Mouse (Mus musculus): Measurements from ENCODE around the gene Spag8.

Spag8 gene

DNA sequence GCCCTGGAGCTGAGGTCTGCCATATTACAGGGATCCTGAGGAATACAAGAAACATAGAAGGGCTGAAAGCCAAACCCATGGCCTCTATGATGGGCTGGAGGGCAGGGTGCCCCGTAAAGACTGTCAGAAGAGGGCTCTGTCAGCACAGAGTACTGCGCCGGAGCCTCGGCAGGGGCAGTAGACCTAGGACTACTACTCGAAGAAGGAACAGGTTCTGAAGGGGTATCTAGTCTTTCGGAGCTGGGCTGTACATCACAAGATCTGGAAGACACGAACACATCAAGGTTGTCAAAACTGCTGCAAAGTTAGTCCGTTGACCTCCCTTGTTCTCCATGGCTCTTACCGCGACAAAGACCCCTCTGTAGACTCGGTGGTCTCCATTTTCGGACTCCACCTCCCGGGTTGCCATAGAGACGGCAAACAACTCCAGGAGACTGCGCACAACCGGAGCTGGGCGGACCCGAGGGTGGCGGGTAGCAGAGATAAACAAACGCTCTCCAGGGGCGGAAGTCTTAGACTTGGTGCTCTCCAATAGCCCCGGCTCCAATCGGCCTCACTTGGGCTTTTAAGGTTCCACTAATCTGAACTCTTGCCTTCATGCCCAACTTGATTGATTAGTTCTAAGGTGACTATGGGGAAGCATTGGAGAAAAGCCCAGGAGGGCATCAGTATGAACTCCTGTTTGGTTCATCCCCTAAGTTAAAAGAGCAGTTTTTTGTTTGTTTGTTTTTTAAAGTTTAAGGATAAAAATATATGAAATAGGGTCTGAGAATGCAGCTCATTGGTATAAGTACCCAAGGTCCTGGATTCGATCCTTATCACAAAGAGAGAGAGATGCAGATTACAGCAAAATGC lies at the start of gene Spag8:
Gene Spag8, minus strand, starts transcription at position 434 of the 855 bp plus-strand sequence.
- no peak for DNase-seq (ENCODE audit: low spot score)

DNA sequence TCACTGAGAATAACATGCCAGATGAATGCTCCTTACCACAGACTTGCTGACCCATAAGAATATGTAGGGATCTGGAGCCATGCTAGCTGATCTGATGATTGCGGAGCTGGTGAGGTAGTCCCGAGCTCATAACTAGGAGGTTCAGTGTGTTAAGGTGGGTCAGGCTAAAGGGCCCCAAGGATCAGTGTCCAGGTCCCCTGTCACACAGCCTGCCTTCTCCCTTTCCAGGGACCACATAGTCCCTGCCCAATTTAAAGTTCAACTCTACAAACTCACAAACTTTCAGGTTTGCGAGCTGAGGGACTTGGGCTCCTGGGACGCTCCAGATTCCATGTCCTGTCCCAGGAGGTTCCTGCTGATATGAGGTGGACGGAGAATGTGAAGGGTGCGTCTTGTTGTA lies 47.3 kb upstream of the Spag8 start, which contains the start of gene Olfr70:
Gene Olfr70, minus strand, starts transcription at position 101 of the 400 bp plus-strand sequence.
- DNase-seq (ENCODE audit: low spot score), result no peak

- no peak for DNase-seq (ENCODE audit: low spot score)
These were observed 43.2 kb upstream of the Spag8 start for GRCm38 (mm10) chr4:43696561-43696960.

GRCm38 (mm10) chr4:43695249-43695671 lies 41.9 kb upstream of the Spag8 start:
- DNase-seq (ENCODE audit: low spot score), result no peak

- no peak for DNase-seq (ENCODE audit: low spot score)
These were observed 41.2 kb upstream of the Spag8 start for GRCm38 (mm10) chr4:43694439-43695248.

DNA sequence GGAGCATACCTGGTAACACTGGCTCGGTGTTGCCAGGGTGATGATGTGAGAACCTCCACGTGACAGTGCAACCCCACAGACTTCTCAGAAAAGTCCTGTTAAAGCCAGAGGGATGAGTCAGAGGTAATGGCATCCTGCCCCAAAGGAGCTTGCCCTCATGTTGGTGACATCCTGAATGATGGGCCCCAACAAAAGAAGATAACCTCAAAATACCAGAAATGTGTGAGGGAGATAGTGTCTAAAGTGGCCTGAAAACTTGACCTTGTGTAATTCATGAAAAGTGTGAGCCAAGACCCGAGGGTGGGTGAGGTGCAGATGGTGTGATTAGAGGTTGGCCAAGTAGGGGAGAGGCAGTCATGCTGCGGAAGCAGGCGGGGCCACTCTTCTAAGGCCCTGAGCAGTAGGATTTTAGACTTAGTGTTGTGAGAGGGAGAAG lies 40.4 kb upstream of the Spag8 start:
- DNase-seq (ENCODE audit: low spot score), result no peak

- no peak for DNase-seq (ENCODE audit: low spot score)
These were observed 37.6 kb upstream of the Spag8 start for GRCm38 (mm10) chr4:43691026-43691425.

DNA sequence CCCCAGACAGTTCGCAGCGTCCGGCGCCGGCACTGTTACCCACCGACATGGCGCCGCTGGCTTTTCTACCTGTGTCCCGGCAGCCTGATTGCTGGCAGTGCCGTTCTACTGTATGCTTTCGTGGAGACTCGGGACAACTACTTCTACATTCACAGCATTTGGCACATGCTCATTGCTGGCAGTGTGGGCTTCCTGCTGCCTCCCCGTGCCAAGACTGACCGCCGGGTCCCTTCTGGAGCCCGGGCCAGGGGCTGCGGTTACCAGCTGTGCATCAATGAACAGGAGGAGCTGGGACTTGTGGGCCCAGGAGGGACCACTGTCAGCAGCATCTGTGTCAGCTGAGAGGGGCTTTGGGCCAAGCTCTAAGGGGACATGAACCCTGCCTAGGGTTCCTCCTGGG lies 36.6 kb upstream of the Spag8 start:
- DNase-seq (ENCODE audit: low spot score), result no peak

GRCm38 (mm10) chr4:43679416-43680043 lies 26.1 kb upstream of the Spag8 start:
- DNase-seq (ENCODE audit: low spot score), result no peak

DNA sequence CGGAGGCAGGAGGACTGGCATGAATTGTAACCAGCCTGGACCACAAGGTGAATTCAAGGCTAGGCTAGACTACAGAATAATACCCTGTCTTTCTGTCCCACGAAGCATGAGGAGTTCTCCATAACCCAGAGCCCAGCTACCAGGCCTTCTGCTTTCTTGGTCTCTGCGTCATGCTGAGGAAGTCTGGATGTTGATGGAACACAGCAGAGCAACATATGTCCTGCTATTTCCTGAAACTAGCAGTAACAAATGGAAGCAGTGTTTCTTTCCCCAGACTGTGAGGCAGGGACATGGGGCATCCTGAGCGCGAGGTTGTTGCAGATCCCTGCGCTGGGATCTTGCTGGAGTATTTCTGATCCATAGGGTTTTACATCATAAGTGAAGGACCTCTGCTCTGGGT lies 25.1 kb upstream of the Spag8 start:
- no peak for DNase-seq (ENCODE audit: low spot score)

GRCm38 (mm10) chr4:43675608-43676007 lies 22.2 kb upstream of the Spag8 start:
- no peak for DNase-seq (ENCODE audit: low spot score)

- no peak for DNase-seq (ENCODE audit: low spot score)
These were observed 21.6 kb upstream of the Spag8 start for GRCm38 (mm10) chr4:43674974-43675373.

- DNase-seq (ENCODE audit: low spot score), result no peak
These were observed 20.3 kb upstream of the Spag8 start for GRCm38 (mm10) chr4:43673703-43674102.

DNA sequence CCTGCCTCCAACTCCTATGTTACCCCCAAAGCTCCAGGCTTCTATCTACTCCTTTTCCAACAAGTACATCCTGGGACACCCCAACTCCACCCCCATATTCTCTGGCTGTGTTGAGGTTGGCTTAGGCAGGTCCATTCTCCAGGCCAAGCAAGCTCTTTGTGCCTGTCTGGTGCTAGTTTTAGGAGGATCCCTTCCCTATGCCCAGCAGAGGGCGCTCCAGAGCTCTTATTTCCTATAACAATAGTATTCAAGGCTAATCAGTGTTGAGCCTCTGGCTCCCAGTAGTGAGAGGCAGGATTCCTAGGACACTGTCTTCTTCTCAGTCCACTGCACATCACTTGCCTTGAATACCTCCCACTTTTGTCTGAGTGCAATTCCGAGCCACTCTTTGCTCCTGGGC lies 18.7 kb upstream of the Spag8 start:
- DNase-seq (ENCODE audit: low spot score), result peak; percentile 87

DNA sequence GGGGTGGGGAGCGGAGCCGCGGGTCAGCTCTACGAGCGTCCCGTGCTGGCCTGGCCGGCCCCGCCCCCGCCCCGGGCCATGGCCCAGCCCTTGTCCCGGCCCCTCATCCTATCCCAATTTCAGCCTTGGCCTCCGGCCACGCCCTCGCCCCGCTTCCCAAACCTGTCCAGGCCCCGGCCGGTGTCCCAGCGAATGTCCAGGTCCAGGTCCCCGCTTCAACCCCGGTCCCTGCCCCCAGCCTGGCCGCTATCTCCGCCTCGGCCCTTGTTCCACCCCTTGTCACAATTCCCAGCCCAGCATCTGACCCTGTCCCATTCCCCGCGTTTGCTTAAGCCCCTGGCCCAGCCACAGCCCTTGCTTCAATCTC lies 16.0 kb upstream of the Spag8 start:
- DNase-seq (ENCODE audit: low spot score), result no peak

- DNase-seq (ENCODE audit: low spot score), result peak; percentile 73
These were observed 15.5 kb upstream of the Spag8 start, which contains the start of the genes Tmem8b and Fam221b for GRCm38 (mm10) chr4:43668782-43669427. Gene Tmem8b, plus strand, starts transcription at chr4:43668971. Gene Fam221b, minus strand, starts transcription at chr4:43669145.

DNA sequence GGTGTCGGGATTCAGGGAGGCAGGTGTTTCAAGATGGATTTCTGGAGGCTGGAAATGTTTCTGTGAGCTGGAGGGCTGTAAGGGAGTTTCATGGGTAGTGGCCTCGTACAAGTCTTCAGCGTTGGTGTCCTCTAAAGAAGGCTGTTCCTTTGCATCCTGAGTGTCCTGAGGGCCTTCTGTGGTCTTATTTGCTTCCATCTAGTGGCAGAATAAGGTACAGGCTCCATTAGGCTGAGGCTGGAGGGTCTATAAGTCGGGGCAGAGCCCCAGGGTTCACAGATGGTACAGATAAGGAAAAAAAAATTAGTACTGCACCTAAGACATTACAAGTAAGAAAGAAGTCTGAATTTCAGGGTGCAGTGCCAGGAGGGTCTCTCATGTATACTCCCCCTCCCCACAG lies 13.0 kb upstream of the Spag8 start:
- no peak for DNase-seq (ENCODE audit: low spot score)

GRCm38 (mm10) chr4:43657146-43657545 lies 3.8 kb upstream of the Spag8 start:
- DNase-seq (ENCODE audit: low spot score), result no peak

DNA sequence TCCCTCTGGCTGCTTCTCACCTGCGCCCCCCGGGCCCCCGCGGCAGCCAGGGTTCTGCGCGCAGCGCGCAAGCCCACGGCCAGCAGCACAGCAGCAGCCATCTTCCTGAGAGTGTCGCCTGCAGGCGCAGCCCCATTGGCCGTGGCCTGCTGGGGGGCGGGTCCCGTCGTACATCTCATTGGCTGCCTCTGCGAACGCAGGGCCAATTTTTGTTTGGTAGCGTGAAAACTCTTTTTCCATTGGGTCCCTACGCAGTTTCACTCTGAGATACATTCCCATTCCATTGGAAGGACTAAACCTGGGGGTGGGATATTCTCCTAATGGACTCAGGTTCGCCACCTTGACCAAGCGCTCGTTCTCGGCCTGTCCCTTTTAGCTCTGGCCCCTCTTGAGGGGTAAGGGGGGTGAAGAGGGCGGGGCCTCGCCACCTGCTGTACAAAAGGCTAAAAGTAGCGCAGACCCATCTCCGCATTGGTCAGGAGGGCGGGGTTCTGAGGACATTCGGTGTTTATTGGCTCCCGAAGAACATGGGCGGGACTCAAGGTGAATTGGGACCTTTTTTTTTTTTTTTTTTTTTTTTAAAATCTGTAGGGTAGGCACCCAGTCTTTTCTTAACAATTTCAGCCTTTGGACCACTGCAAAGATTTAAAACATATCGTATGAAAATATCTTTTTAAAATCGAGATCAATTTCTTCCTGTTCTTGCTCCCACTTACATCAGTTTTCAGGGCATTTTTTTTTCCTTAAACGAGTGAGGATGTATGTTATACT lies 3.1 kb upstream of the Spag8 start, which contains the start of gene Hint2:
Gene Hint2, minus strand, starts transcription at position 128 of the 771 bp plus-strand sequence.
- peak; percentile 91 for DNase-seq (ENCODE audit: low spot score)

DNA sequence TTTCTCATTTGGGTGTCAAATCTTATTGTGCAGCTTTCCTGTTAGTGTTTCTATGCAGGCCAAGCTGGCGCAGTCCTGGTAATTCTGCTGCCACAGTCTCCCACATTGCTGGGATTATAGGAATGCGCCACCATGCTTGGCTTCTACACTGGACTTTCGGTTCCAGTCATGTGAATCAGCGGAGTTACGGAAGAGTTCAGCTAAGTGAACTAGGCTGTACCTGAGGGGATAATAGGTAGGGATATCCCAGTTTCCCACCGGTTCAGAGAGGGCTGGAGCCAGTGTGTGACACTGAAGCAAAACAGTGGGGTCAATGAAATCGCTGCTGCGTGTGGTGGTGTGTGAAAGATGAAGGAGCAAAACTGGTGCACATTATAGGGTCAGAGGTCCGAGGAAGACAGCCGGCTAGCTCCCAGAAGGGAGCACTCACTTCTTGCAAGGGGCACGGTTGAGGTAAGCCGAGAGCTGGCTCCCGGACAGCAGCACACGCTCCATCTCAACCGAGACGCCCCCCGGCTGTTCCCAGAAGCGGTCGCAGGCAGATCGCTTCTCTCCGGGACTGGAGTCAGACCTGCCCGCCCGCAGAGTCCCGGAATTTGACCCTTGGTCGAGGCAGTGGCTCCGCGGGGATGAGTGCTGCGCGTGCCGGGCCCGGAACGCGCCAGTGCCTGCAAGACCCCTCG lies 2.4 kb upstream of the Spag8 start:
- DNase-seq (ENCODE audit: low spot score), result no peak
